Mouse (Mus musculus): Measurements from ENCODE around the gene Smcr8. TPM values are rescaled to one million over a fixed set of nuclear protein-coding genes. Genes with fewer than 3 reads are reported as not detected.
A peak's percentile ranks its signal among the peaks of the same experiment; 100 is the strongest.

Smcr8 gene
- total and polyA plus RNA-seq, 3 experiments: 6.0 to 15.3 (median 13.9) TPM

DNA sequence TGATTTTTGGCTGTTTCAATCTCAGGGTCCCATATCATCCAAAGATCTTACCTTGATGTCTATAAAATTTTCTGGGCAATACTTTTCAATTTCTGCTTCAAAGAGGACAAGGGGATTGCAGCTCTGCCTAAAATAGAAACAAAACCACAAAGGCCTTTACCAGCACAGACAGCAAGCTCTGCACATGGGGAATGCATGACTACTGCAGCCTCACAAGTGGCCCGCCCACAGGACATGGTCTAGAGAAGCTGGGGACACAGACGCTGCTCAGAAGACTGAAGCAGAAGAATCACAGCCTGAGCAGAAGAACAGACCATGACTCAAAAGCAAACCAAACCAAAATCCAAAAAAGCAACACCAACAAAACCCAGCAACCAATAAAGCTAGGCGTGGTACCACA, 15.6 kb upstream of the Smcr8 start:
- WGBS: 87% methylated on average over 3 of the region's 3 CpGs
- H3K36me3 ChIP-seq (ENCODE audit: control insufficient read depth, insufficient read depth, low read length): no peaks in the 10 kb centered on the region
- H3K9ac ChIP-seq (ENCODE audit: low read depth, low read length): no peak overlapping the region
- H3K27me3 ChIP-seq (ENCODE audit: control insufficient read depth, insufficient read depth, low read length): no peaks in the 10 kb centered on the region
- H3K4me3 ChIP-seq: no peak overlapping the region
- no peaks in the 10 kb centered on the region for H3K4me1 ChIP-seq (ENCODE audit: control insufficient read depth, insufficient read depth, low read length)
- intact Hi-C loops (cut with DNase I): no loop called here
- TF ChIP-seq CTCF (IDR thresholded peaks at IDR 0.05): no peak
- no peak for TF ChIP-seq POLR2A (IDR thresholded peaks at IDR 0.05; ENCODE audit: insufficient read depth, low read depth, low read length)
- TF ChIP-seq EP300 (IDR thresholded peaks at IDR 0.05; ENCODE audit: insufficient read depth, low read depth, low read length): no peak
- DNase-seq: no peak
- 0 out of 2 replicates have a peak, but pooled peaks cover 1% of the 10 kb centered on the region for H3K79me2 ChIP-seq (replicated peaks; ENCODE audit: control insufficient read depth, insufficient read depth, low read length)
- no peak overlapping the region for H3K27ac ChIP-seq

DNA sequence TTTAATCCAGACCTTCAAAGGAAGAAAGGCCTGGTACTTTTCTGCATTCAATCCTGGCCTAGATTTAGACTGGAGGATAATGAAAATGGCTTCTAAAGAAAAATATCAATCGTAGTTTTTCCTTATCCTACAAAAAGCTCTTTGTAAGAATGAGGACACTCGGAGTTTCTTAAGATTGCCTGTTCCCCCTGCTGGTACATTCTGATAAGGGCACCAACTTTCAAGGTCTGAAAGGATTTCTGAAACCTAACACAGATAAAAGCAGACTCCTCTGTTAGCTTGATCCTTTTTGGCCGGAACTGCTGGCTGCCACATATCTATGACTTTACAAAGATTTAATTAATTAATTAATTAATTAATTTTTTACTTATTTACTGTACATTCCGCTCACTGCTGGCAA, 10.4 kb upstream of the Smcr8 start:
- TF ChIP-seq CTCF (IDR thresholded peaks at IDR 0.05): peak; percentile 10; the same call in 1 of the 2 replicates
- TF ChIP-seq EP300 (IDR thresholded peaks at IDR 0.05; ENCODE audit: insufficient read depth, low read depth, low read length): no peak
- 69% methylated on average over 4 of the region's 4 CpGs for WGBS
- no peak overlapping the region for H3K9ac ChIP-seq (ENCODE audit: low read depth, low read length)

DNA sequence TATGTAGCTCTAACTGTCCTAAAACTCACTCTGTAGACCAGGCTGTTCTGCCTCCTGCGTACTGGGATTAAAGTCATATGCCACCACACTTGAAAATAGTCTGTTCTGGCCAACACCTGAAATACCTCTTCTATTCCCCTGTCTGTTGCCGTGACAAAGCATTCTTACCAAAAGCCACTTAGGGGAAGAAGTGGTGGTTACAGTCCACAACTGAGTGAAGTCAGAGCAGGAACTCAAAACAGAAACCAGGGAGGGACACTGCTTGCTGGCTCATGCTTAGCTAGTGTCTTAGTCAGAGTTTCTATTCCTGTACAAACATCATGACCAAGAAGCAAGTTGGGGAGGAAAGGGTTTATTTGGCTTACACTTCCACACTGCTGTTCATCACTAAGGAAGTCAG, 8.0 kb upstream of the Smcr8 start:
- no peaks in the 10 kb centered on the region; the same call in 1 of the 2 replicates for H3K4me1 ChIP-seq (ENCODE audit: control insufficient read depth, insufficient read depth, low read length)
- DNase-seq: no peak
- H3K79me2 ChIP-seq (replicated peaks; ENCODE audit: control insufficient read depth, insufficient read depth, low read length): peaks cover 4% of the 10 kb centered on the region; the same call in 1 of the 2 replicates
- intact Hi-C loops (cut with DNase I): no loop called here
- H3K9ac ChIP-seq (ENCODE audit: low read depth, low read length): no peak overlapping the region
- no peak overlapping the region for H3K27ac ChIP-seq
- H3K27me3 ChIP-seq (ENCODE audit: control insufficient read depth, insufficient read depth, low read length): no peaks in the 10 kb centered on the region
- 72% methylated on average over 2 of the region's 2 CpGs for WGBS
- no peaks in the 10 kb centered on the region for H3K36me3 ChIP-seq (ENCODE audit: control insufficient read depth, insufficient read depth, low read length)
- no peak overlapping the region for H3K4me3 ChIP-seq
- no peak for TF ChIP-seq EP300 (IDR thresholded peaks at IDR 0.05; ENCODE audit: insufficient read depth, low read depth, low read length)
- no peak for TF ChIP-seq POLR2A (IDR thresholded peaks at IDR 0.05; ENCODE audit: insufficient read depth, low read depth, low read length)
- no peak for TF ChIP-seq CTCF (IDR thresholded peaks at IDR 0.05)

More for the DNA sequence above, 10.4 kb upstream of the Smcr8 start:
- no peaks in the 10 kb centered on the region for H3K36me3 ChIP-seq (ENCODE audit: control insufficient read depth, insufficient read depth, low read length)
- intact Hi-C loops (cut with DNase I): no loop called here
- no peaks in the 10 kb centered on the region; the same call in 1 of the 2 replicates for H3K4me1 ChIP-seq (ENCODE audit: control insufficient read depth, insufficient read depth, low read length)
- no peak overlapping the region for H3K4me3 ChIP-seq
- H3K27ac ChIP-seq: no peak overlapping the region
- peaks cover 4% of the 10 kb centered on the region; the same call in 1 of the 2 replicates for H3K79me2 ChIP-seq (replicated peaks; ENCODE audit: control insufficient read depth, insufficient read depth, low read length)
- no peaks in the 10 kb centered on the region for H3K27me3 ChIP-seq (ENCODE audit: control insufficient read depth, insufficient read depth, low read length)
- no peak for DNase-seq

DNA sequence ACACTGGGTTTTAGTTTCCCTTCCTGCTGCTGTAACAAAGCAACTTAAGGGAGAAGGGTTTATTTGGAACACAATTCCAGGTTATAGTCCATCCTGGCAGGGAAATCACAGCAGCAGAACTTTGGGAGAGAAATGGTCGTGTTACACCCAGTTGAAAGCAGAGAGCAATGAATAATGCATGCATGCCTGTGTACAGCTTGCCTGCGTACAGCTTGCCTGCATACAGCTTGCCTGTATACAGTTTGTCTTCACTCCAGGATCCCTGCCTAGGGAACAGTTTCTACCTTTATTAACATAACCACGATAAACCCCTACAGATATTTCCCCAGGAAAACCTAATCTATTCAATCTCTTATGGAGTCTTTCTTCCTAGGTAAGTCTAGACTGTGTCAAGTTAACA, 6.5 kb upstream of the Smcr8 start:
- Histone ChIP-seq H3K27ac (no peak overlapping the region), H3K79me2 (replicated peaks; ENCODE audit: control insufficient read depth, insufficient read depth, low read length) (peaks cover 3% of the 10 kb centered on the region; the same call in 1 of the 2 replicates), H3K27me3 (ENCODE audit: control insufficient read depth, insufficient read depth, low read length) (no peaks in the 10 kb centered on the region), H3K36me3 (ENCODE audit: control insufficient read depth, insufficient read depth, low read length) (no peaks in the 10 kb centered on the region), H3K9ac (ENCODE audit: low read depth, low read length) (no peak overlapping the region), H3K4me1 (ENCODE audit: control insufficient read depth, insufficient read depth, low read length) (no peaks in the 10 kb centered on the region; the same call in 1 of the 2 replicates), H3K4me3 (no peak overlapping the region)
- intact Hi-C loops (cut with DNase I): no loop called here
- DNase-seq: no peak
- WGBS: 88% methylated on average over 3 of the region's 3 CpGs
- TF ChIP-seq POLR2A (IDR thresholded peaks at IDR 0.05; ENCODE audit: insufficient read depth, low read depth, low read length) (no peak), CTCF (IDR thresholded peaks at IDR 0.05) (no peak)

GRCm38 (mm10) chr11:60772161-60772560, 5.2 kb upstream of the Smcr8 start:
- intact Hi-C loops (cut with DNase I): no loop called here
- H3K4me1 ChIP-seq (ENCODE audit: control insufficient read depth, insufficient read depth, low read length): peaks cover 3% of the 10 kb centered on the region; the same call in 1 of the 2 replicates
- TF ChIP-seq POLR2A (IDR thresholded peaks at IDR 0.05; ENCODE audit: insufficient read depth, low read depth, low read length): no peak
- TF ChIP-seq CTCF (IDR thresholded peaks at IDR 0.05): 0 out of 2 replicates have a peak, but pooled peaks have one; percentile 6
- no peak for TF ChIP-seq EP300 (IDR thresholded peaks at IDR 0.05; ENCODE audit: insufficient read depth, low read depth, low read length)
- H3K27me3 ChIP-seq (ENCODE audit: control insufficient read depth, insufficient read depth, low read length): no peaks in the 10 kb centered on the region
- H3K79me2 ChIP-seq (replicated peaks; ENCODE audit: control insufficient read depth, insufficient read depth, low read length): peaks cover 3% of the 10 kb centered on the region; the same call in 1 of the 2 replicates
- H3K36me3 ChIP-seq (ENCODE audit: control insufficient read depth, insufficient read depth, low read length): no peaks in the 10 kb centered on the region
- 85% methylated on average over 4 of the region's 4 CpGs for WGBS
- no peak for DNase-seq
- H3K4me3 ChIP-seq: no peak overlapping the region
- H3K9ac ChIP-seq (ENCODE audit: low read depth, low read length): no peak overlapping the region
- no peak overlapping the region for H3K27ac ChIP-seq

DNA sequence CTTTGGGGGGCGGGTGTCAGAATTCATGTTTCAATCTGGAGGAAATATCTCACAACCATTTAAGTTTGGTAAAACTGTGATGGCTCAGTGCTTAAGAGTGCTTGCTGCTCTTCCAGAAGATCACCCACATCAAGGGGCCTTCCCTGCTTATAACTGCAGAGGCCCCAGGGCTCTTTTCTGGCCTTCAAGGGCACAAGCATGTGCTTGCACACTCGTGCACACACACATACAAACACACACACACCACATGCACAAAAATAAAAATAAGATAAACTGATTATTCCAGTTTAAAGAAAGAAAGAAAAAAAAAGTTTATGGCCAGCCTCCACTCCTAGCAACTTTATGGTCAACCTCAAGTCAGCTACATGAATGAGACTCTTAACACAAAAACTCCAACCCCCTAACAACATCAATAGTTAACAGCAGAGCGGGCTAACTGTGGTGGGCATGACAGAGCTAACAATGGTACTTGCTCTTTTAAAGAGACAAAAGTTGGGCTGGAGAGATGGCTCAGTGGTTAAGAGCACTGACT, 3.1 kb upstream of the Smcr8 start:
- no peaks in the 10 kb centered on the region for H3K27me3 ChIP-seq (ENCODE audit: control insufficient read depth, insufficient read depth, low read length)
- WGBS: 83% methylated on average over 3 of the region's 3 CpGs

More for the DNA sequence above, 3.1 kb upstream of the Smcr8 start:
- TF ChIP-seq EP300 (IDR thresholded peaks at IDR 0.05; ENCODE audit: insufficient read depth, low read depth, low read length) (no peak), POLR2A (IDR thresholded peaks at IDR 0.05; ENCODE audit: insufficient read depth, low read depth, low read length) (no peak), CTCF (IDR thresholded peaks at IDR 0.05) (no peak)
- DNase-seq: no peak
- intact Hi-C loops (cut with DNase I): no loop called here
- Histone ChIP-seq H3K4me3 (no peak overlapping the region), H3K4me1 (ENCODE audit: control insufficient read depth, insufficient read depth, low read length) (peaks cover 12% of the 10 kb centered on the region), H3K36me3 (ENCODE audit: control insufficient read depth, insufficient read depth, low read length) (peaks cover 8% of the 10 kb centered on the region; the same call in 1 of the 2 replicates), H3K27ac (no peak overlapping the region), H3K79me2 (replicated peaks; ENCODE audit: control insufficient read depth, insufficient read depth, low read length) (peaks cover 3% of the 10 kb centered on the region), H3K9ac (ENCODE audit: low read depth, low read length) (no peak overlapping the region)
